ENCODE assay signal across 7 mouse cellular contexts in the genomic region with DNA sequence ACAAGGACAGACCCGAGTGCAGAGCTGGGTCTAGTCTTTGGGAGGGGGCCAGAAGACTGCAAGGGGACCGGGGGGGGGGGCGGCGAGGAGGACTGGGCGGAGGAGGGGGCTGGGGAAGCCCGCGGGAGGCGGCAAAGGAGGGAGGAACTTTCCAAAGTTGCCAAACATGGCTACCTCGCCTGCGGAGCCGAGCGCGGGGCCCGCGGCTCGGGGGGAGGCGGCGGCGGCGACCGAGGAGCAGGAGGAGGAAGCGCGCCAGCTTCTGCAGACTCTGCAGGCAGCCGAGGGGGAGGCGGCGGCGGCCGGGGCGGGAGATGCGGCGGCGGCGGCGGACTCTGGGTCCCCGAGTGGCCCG. TPM values are rescaled to one million over a fixed set of nuclear protein-coding genes. Genes with fewer than 3 reads are reported as not detected.
A peak's percentile ranks its signal among the peaks of the same experiment; 100 is the strongest.
DNase-seq lines count a peak whose midpoint lies in the region; ATAC-seq and TF ChIP-seq lines count a peak whose summit lies in the region.

A gene (plus strand): TSS at position 124 of the 355 bp plus-strand sequence.

- H3K4me3 ChIP-seq in spleen, adult 2 months (ENCODE audit: extremely low read depth, insufficient read depth, insufficient read length) = peak within 1 kb of the TSS; percentile 62
- peak within 1 kb of the TSS; percentile 65 for H3K4me3 ChIP-seq in heart, embryonic 16.5 days (ENCODE audit: low read length)
- peak within 1 kb of the TSS; percentile 76 for H3K4me3 ChIP-seq in liver, adult 2 months (ENCODE audit: insufficient read depth, low read depth, low read length)

- H3K27ac ChIP-seq in spleen, adult 2 months (ENCODE audit: insufficient read depth, low read length) = peak within 1 kb of the TSS; percentile 77
- peak within 1 kb of the TSS; percentile 99 for H3K27ac ChIP-seq in heart, embryonic 16.5 days (ENCODE audit: low read length)
- H3K27ac ChIP-seq in liver, adult 2 months (replicated peaks; ENCODE audit: insufficient read depth, low read depth, low read length) = peak within 1 kb of the TSS; percentile 86

- no peak for DNase-seq in spleen, adult 2 months (ENCODE audit: low read depth in 1 of 2, low spot score in 2 of 2)
- DNase-seq in spleen, adult 12 weeks (ENCODE audit: low spot score) = no peak
- DNase-seq in adrenal gland, postnatal 36 days = peak; percentile 64 to 74
- DNase-seq in liver, adult 2 months (ENCODE audit: extremely low read depth, low read depth, low spot score) = no peak
- DNase-seq in naive thymus-derived CD4-positive, alpha-beta T cell, adult 2 months (ENCODE audit: low read depth) = peak; percentile 51
- DNase-seq in right cerebral cortex, postnatal 4 days = no peak

- WGBS in spleen, adult 2 months = 1% methylated on average over 30 of the region's 36 CpGs
- 1% methylated on average over 27 of the region's 36 CpGs for WGBS in heart, embryonic 16.5 days
- under 1% methylated on average over 19 of the region's 36 CpGs for WGBS in liver, adult 2 months

- no peak for TF ChIP-seq POLR2A in spleen, adult 2 months (IDR thresholded peaks at IDR 0.05; ENCODE audit: low read depth, low read length)
- no peak for TF ChIP-seq POLR2A in liver, adult 2 months (IDR thresholded peaks at IDR 0.05; ENCODE audit: extremely low read depth, insufficient read depth, low read length)

- H3K9ac ChIP-seq in heart, embryonic 16.5 days (ENCODE audit: low read length) = peak within 1 kb of the TSS; percentile 84
- peak within 1 kb of the TSS; percentile 87 for H3K9ac ChIP-seq in liver, adult 2 months (ENCODE audit: low read depth, low read length)

- H3K4me2 ChIP-seq in heart, embryonic 16.5 days (ENCODE audit: low read depth, low read length) = peak within 1 kb of the TSS; percentile 94

- peaks cover 16% of the 10 kb centered on the region for H3K4me1 ChIP-seq in spleen, adult 2 months (ENCODE audit: control insufficient read depth, insufficient read depth, insufficient read length)
- peaks cover 43% of the 10 kb centered on the region for H3K4me1 ChIP-seq in heart, embryonic 16.5 days (ENCODE audit: control insufficient read depth, insufficient read depth, low read length)
- peaks cover 8% of the 10 kb centered on the region for H3K4me1 ChIP-seq in liver, adult 2 months (ENCODE audit: control insufficient read depth, insufficient read depth, low read length)

- no peak for TF ChIP-seq CTCF in spleen, adult 2 months (IDR thresholded peaks at IDR 0.05; ENCODE audit: extremely low read depth, insufficient read depth, insufficient read length, insufficient replicate concordance)
- TF ChIP-seq CTCF in liver, adult 2 months (IDR thresholded peaks at IDR 0.05; ENCODE audit: low read depth, low read length) = no peak

- peak; percentile 1 for ATAC-seq in heart, embryonic 16.5 days (replicated peaks; ENCODE audit: extremely low read depth, insufficient read depth, low FRiP score)

- H3K36me3 ChIP-seq in spleen, adult 2 months (ENCODE audit: control insufficient read depth, insufficient read depth, low read length) = no peaks in the 10 kb centered on the region
- peaks cover 16% of the 10 kb centered on the region for H3K36me3 ChIP-seq in heart, embryonic 16.5 days (ENCODE audit: control insufficient read depth, insufficient read depth)
- H3K36me3 ChIP-seq in liver, adult 2 months (ENCODE audit: control insufficient read depth, insufficient read depth, low read length) = no peaks in the 10 kb centered on the region

- peaks cover 3% of the 10 kb centered on the region; the same call in 1 of the 2 replicates for H3K79me2 ChIP-seq in liver, adult 2 months (ENCODE audit: control insufficient read depth, insufficient read depth, low read length)

- peaks cover 27% of the 10 kb centered on the region for H3K27me3 ChIP-seq in spleen, adult 2 months (ENCODE audit: control insufficient read depth, insufficient read depth, low read length)
- no peaks in the 10 kb centered on the region for H3K27me3 ChIP-seq in heart, embryonic 16.5 days (ENCODE audit: control insufficient read depth, insufficient read depth, low read length)
- no peaks in the 10 kb centered on the region for H3K27me3 ChIP-seq in liver, adult 2 months (ENCODE audit: control insufficient read depth, insufficient read depth, low read length)

- no peaks in the 10 kb centered on the region for H3K9me3 ChIP-seq in heart, embryonic 16.5 days (replicated peaks; ENCODE audit: control insufficient read depth, low read length)

RNA-seq across cellular contexts. Expression of the gene that starts here (rescaled TPM):
- polyA plus RNA-seq in spleen, adult 2 months (2012; rRNA removed) = 9.1 and 9.8 TPM in 2 replicates
- 10 to 100 TPM; 14.0 to 15.6 TPM for total RNA-seq in adrenal gland, postnatal 36 days (2021)
- 5.1 and 5.4 TPM in 2 replicates for polyA plus RNA-seq in heart, embryonic 16.5 days (2015; fragmentation: Nextera tagmentation; extraction: Ambion mirVana)
- 1.8 and 2.3 TPM in 2 replicates for total RNA-seq in liver, adult 2 months (2014; rRNA removed)
- polyA plus RNA-seq in liver, adult 2 months (2012; rRNA removed) = 5.2 and 8.7 TPM in 2 replicates

Comparison
In these comparisons a context has a peak if more than half of its experiments do, and no peak if none do; other contexts are left out.
1. DNase-seq: peak in adrenal gland, postnatal 36 days (2 of 2) and naive thymus-derived CD4-positive, alpha-beta T cell, adult 2 months (single experiment); none in spleen, adult 2 months (0 of 2), spleen, adult 12 weeks (single experiment), liver, adult 2 months (single experiment) and right cerebral cortex, postnatal 4 days (single experiment).
2. Peak in every context shown above with its lines, with median percentiles within 50 percentile points of each other: H3K27ac ChIP-seq and H3K4me3 ChIP-seq.